Mouse (Mus musculus) neural tube, embryonic 15.5 days (tissue): ENCODE measurements at regions not wholly inside any gene's neighbourhood (a gene's known extent, or its start where the extent isn't known, plus 50 kb on each side); places are given as distances from the start of the nearest gene placed in this dataset.

Source experiments
- ATAC-seq: fragments of 200-750 bp; cut with Nextera tagmentation; 2 replicates; pipeline ENCODE4 v1.8.0; 2017; ENCODE audit warnings: mild to moderate bottlenecking, moderate TSS enrichment, moderate library complexity; ENCODE audit not compliant: low FRiP score
- H3K27ac ChIP-seq: fragments of 300-500 bp; sonication (generic); replicated peaks from 2 replicates; pipeline ENCODE4 v1.5.1; 2015; ENCODE audit warnings: mild to moderate bottlenecking, inconsistent platforms
- H3K27me3 ChIP-seq: fragments of 300-500 bp; sonication (generic); replicated peaks from 2 replicates; pipeline ENCODE4 v1.6.1; 2015; ENCODE audit warnings: inconsistent platforms
- H3K36me3 ChIP-seq: fragments of 300-500 bp; sonication (generic); 2 replicates; pipeline ENCODE4 v1.6.1; 2015; ENCODE audit warnings: inconsistent platforms
- H3K4me1 ChIP-seq: fragments of 300-500 bp; sonication (generic); 2 replicates; pipeline ENCODE4 v1.6.1; 2015; ENCODE audit warnings: inconsistent platforms
- H3K4me2 ChIP-seq: fragments of 300-500 bp; sonication (generic); 2 replicates; pipeline ENCODE4 v1.6.1; 2015; ENCODE audit warnings: inconsistent platforms, mild to moderate bottlenecking, moderate library complexity
- H3K4me3 ChIP-seq: fragments of 300-500 bp; sonication (generic); replicated peaks from 2 replicates; pipeline ENCODE4 v1.5.1; 2015; ENCODE audit warnings: mild to moderate bottlenecking, inconsistent platforms
- H3K9ac ChIP-seq: fragments of 300-500 bp; sonication (generic); replicated peaks from 2 replicates; pipeline ENCODE4 v1.6.1; 2015; ENCODE audit warnings: mild to moderate bottlenecking, inconsistent platforms
- H3K9me3 ChIP-seq: fragments of 300-500 bp; sonication (generic); replicated peaks from 2 replicates; pipeline ENCODE4 v1.6.1; 2016; ENCODE audit warnings: inconsistent platforms
- WGBS: fragments of 180-500 bp; shearing (Covaris S2); methylation state at CpG from one replicate; pipeline ENCODE4 v1.1.7; 2015; ENCODE audit warnings: mixed read lengths; 5-methylcytosine and 5-hydroxymethylcytosine counted together

GRCm38 (mm10) chr9:46654422-46654821 is 334.6 kb upstream of the 4931429L15Rik start:
- no peak for ATAC-seq
- no peak overlapping the region for H3K4me2 ChIP-seq
- H3K27ac ChIP-seq: no peak overlapping the region
- H3K4me3 ChIP-seq: no peak overlapping the region
- 90% methylated on average over 8 of the region's 8 CpGs for WGBS
- H3K27me3 ChIP-seq: no peaks in the 10 kb centered on the region
- H3K4me1 ChIP-seq: no peaks in the 10 kb centered on the region
- H3K9me3 ChIP-seq: no peaks in the 10 kb centered on the region
- H3K9ac ChIP-seq: no peak overlapping the region
- no peaks in the 10 kb centered on the region for H3K36me3 ChIP-seq

- H3K27me3 ChIP-seq: no peaks in the 10 kb centered on the region
- no peak overlapping the region for H3K4me2 ChIP-seq
- no peak overlapping the region for H3K4me3 ChIP-seq
- WGBS: 35% methylated on average over 9 of the region's 9 CpGs
- no peak overlapping the region for H3K27ac ChIP-seq
- no peaks in the 10 kb centered on the region for H3K9me3 ChIP-seq
- no peak overlapping the region for H3K9ac ChIP-seq
- ATAC-seq: no peak
- H3K4me1 ChIP-seq: peaks cover 15% of the 10 kb centered on the region
- H3K36me3 ChIP-seq: no peaks in the 10 kb centered on the region
Observed at GRCm38 (mm10) chr9:46647238-46647922, 327.6 kb upstream of the 4931429L15Rik start.

- no peak overlapping the region for H3K4me3 ChIP-seq
- no peaks in the 10 kb centered on the region for H3K36me3 ChIP-seq
- WGBS: 31% methylated on average over 7 of the region's 7 CpGs
- no peak overlapping the region; the same call in 1 of the 2 replicates for H3K27ac ChIP-seq
- peaks cover 15% of the 10 kb centered on the region for H3K4me1 ChIP-seq
- H3K4me2 ChIP-seq: no peak overlapping the region
- no peak for ATAC-seq
- H3K9me3 ChIP-seq: no peaks in the 10 kb centered on the region
- H3K9ac ChIP-seq: no peak overlapping the region
- H3K27me3 ChIP-seq: no peaks in the 10 kb centered on the region
Observed at GRCm38 (mm10) chr9:46645469-46645884, 325.7 kb upstream of the 4931429L15Rik start.

GRCm38 (mm10) chr9:46643551-46643950 is 323.8 kb upstream of the 4931429L15Rik start:
- WGBS: 50% methylated on average over 3 of the region's 3 CpGs
- H3K4me2 ChIP-seq: no peak overlapping the region

GRCm38 (mm10) chr9:46642696-46643095 is 322.9 kb upstream of the 4931429L15Rik start:
- peaks cover 14% of the 10 kb centered on the region for H3K4me1 ChIP-seq
- WGBS: 8% methylated on average over 9 of the region's 9 CpGs
- no peaks in the 10 kb centered on the region for H3K27me3 ChIP-seq
- no peaks in the 10 kb centered on the region for H3K36me3 ChIP-seq
- no peak overlapping the region for H3K9ac ChIP-seq
- no peak overlapping the region for H3K4me2 ChIP-seq
- no peaks in the 10 kb centered on the region for H3K9me3 ChIP-seq
- no peak overlapping the region for H3K27ac ChIP-seq
- no peak overlapping the region for H3K4me3 ChIP-seq
- no peak for ATAC-seq

More at GRCm38 (mm10) chr9:46643551-46643950, 323.8 kb upstream of the 4931429L15Rik start:
- Histone ChIP-seq H3K9ac (no peak overlapping the region), H3K4me1 (peaks cover 15% of the 10 kb centered on the region), H3K27ac (no peak overlapping the region), H3K4me3 (no peak overlapping the region), H3K9me3 (no peaks in the 10 kb centered on the region), H3K36me3 (no peaks in the 10 kb centered on the region), H3K27me3 (no peaks in the 10 kb centered on the region)
- ATAC-seq: no peak

- 52% methylated on average over 8 of the region's 8 CpGs for WGBS
- Histone ChIP-seq H3K27ac (no peak overlapping the region), H3K4me1 (no peaks in the 10 kb centered on the region), H3K36me3 (no peaks in the 10 kb centered on the region), H3K27me3 (no peaks in the 10 kb centered on the region), H3K9me3 (no peaks in the 10 kb centered on the region), H3K9ac (no peak overlapping the region), H3K4me2 (no peak overlapping the region), H3K4me3 (no peak overlapping the region)
- ATAC-seq: no peak
Observed at GRCm38 (mm10) chr9:46636261-46637010, 316.6 kb upstream of the 4931429L15Rik start.

GRCm38 (mm10) chr9:46633952-46634351 is 314.2 kb upstream of the 4931429L15Rik start:
- no peak overlapping the region for H3K27ac ChIP-seq
- 83% methylated on average over 4 of the region's 4 CpGs for WGBS
- H3K9me3 ChIP-seq: no peaks in the 10 kb centered on the region
- H3K9ac ChIP-seq: no peak overlapping the region
- H3K4me2 ChIP-seq: no peak overlapping the region
- H3K4me3 ChIP-seq: no peak overlapping the region
- no peak for ATAC-seq
- no peaks in the 10 kb centered on the region for H3K4me1 ChIP-seq
- H3K36me3 ChIP-seq: no peaks in the 10 kb centered on the region
- H3K27me3 ChIP-seq: no peaks in the 10 kb centered on the region

GRCm38 (mm10) chr9:46632576-46632975 is 312.8 kb upstream of the 4931429L15Rik start:
- no peak overlapping the region for H3K4me2 ChIP-seq
- no peak overlapping the region for H3K27ac ChIP-seq
- no peaks in the 10 kb centered on the region for H3K27me3 ChIP-seq
- 67% methylated on average over 10 of the region's 10 CpGs for WGBS
- no peak overlapping the region for H3K4me3 ChIP-seq
- H3K9ac ChIP-seq: no peak overlapping the region
- no peaks in the 10 kb centered on the region for H3K4me1 ChIP-seq
- no peak for ATAC-seq
- no peaks in the 10 kb centered on the region for H3K36me3 ChIP-seq
- no peaks in the 10 kb centered on the region for H3K9me3 ChIP-seq

GRCm38 (mm10) chr9:46622255-46622654 is 302.5 kb upstream of the 4931429L15Rik start:
- Histone ChIP-seq H3K4me1 (no peaks in the 10 kb centered on the region), H3K36me3 (no peaks in the 10 kb centered on the region), H3K27ac (no peak overlapping the region), H3K9me3 (no peaks in the 10 kb centered on the region), H3K4me2 (no peak overlapping the region), H3K4me3 (no peak overlapping the region), H3K9ac (no peak overlapping the region), H3K27me3 (no peaks in the 10 kb centered on the region)
- WGBS: 56% methylated on average over 2 of the region's 2 CpGs
- ATAC-seq: no peak

- no peak for ATAC-seq
- Histone ChIP-seq H3K27me3 (no peaks in the 10 kb centered on the region), H3K36me3 (no peaks in the 10 kb centered on the region), H3K9ac (no peak overlapping the region), H3K27ac (no peak overlapping the region), H3K9me3 (no peaks in the 10 kb centered on the region), H3K4me2 (no peak overlapping the region), H3K4me1 (no peaks in the 10 kb centered on the region), H3K4me3 (no peak overlapping the region)
- 95% methylated on average over 6 of the region's 6 CpGs for WGBS
Observed at GRCm38 (mm10) chr9:46621851-46622250, 302.1 kb upstream of the 4931429L15Rik start.

GRCm38 (mm10) chr9:46610101-46611005 is 290.6 kb upstream of the 4931429L15Rik start:
- no peak overlapping the region for H3K27ac ChIP-seq
- ATAC-seq: peak; percentile 38; the same call in 1 of the 2 replicates

More at GRCm38 (mm10) chr9:46610101-46611005, 290.6 kb upstream of the 4931429L15Rik start:
- Histone ChIP-seq H3K4me3 (no peak overlapping the region), H3K9me3 (no peaks in the 10 kb centered on the region), H3K36me3 (no peaks in the 10 kb centered on the region), H3K27me3 (0 out of 2 replicates have a peak, but pooled peaks cover 4% of the 10 kb centered on the region), H3K4me1 (peaks cover 19% of the 10 kb centered on the region), H3K4me2 (no peak overlapping the region), H3K9ac (no peak overlapping the region)
- WGBS: 12% methylated on average over 11 of the region's 11 CpGs
